Mouse (Mus musculus) colon, adult 2 months (tissue): Measurements from ENCODE around the gene Lrrc39. TPM values are rescaled to one million over a fixed set of nuclear protein-coding genes. Genes with fewer than 3 reads are reported as not detected.

ENCODE experiments used
- polyA plus RNA-seq: library from polyadenylated mRNA; depleted of rRNA; stranded (reverse); fragments of >200 nt; gene quantifications from 2 replicates; pipeline ENCODE4 v1.2.3, GENCODE M21; 2012; rRNA removed

The Lrrc39 gene
- 0.03 and 0.05 TPM in 2 replicates for polyA plus RNA-seq

DNA sequence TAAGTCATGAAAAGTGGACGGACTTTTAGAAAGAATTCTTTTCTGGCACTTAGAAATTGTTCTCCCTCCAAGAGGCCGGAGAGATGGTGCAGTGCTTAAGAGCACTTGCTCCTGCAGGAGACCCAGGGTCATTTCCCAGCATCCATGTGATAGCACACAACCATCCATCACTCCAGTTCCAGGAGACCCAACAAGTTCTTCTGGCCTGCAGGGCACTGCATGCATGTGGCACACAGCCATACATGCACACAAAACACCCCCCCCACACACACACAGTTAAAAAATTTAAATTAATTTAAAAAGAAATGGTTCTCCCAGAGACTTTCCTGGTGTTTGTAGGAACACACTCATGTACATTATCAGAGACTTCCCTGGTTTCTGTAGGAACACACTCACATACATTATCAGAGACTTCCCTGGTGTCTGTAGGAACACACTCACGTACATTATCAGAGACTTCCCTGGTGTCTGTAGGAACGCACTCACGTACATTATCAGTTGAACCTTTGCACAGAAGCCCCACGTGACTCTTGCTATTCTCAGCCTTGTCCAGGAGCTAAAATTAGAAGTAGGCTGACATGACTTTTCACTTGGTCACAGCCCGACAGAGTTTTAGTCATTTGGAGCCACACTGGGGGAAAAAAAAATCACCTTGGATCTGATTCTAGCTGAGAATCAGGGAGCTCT is at the start of gene Lrrc39:
TSS of gene Lrrc39 (plus strand) at position 566 of the 687 bp plus-strand sequence.

DNA sequence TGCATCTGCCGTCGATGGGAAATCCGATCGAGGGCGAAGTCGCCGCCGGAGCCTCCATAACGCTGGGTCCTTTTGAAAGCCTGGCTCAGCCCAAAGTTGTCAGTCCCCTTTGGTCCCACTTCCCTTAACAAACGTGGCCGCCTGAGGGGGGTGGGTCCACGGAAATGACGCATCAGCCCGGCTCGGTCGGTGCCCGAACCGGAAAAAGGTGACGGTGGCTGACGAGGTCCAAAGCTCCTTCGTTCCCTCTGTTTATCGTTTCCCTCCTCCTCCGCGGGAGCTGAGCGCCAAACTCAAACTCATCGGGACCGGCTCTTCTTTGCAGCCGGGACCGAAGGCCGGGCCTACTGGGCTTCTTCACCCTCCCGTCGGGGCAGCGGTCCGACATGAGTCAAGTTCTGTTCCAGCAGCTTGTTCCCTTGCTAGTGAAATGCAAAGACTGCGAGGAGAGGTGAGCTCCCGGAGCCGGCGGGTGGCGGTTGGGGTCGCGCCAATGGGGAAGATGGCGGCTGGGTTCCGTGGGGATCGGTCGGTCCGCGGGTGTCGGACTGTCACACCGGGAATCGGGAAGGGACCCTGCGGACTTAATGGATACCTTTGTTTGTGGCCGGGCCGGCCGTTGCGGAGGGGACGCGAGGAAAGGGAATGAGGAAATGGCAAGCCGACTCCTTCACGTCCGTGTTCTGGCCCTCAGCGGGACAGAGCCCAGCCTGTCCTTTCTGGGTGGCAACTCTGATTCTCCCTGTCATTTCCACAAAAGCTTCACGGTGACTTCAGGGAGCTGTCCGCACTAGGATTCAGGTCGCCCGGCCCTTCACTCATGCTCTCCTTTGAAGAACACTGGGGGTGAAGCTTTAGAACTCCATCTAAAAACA is 32.2 kb downstream of the Lrrc39 start, which contains the start of gene Sass6:
TSS of gene Sass6 (plus strand) at position 255 of the 875 bp plus-strand sequence.

DNA sequence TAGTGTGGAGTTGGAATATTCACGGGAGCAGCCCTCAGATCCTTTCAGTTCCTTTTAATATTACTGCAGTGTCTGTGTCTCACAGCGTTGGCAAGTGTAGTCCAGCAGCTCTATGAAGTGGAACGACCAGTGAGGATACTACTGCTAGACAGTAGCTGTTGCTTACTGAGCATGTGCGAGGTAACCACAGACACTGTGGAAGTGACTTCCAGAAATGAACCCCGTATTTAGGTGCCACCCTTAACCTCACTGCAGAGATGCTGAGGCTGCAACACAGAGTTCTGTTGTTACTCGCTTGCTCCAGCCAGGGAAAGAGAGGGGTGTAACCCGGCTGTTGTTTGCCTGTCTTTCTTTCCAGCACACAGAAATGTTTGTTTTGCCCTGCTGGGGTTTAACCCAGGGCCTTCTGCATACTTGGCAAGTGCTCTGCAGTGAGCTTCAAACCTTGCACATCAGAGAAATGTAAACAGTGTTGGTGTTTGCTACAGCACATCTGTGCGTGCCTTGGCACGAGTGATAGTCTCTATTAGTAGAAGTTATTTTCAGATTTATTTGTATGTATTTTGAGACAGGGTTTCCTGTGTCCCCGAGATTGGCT is 51.6 kb downstream of the Lrrc39 start, which contains the start of gene Trmt13:
TSS of gene Trmt13 (minus strand) at position 293 of the 598 bp plus-strand sequence.

Other genes starting within 250 kb of the Lrrc39 start
- gene Cdc14a, start 138.9 kb upstream of the Lrrc39 start, polyA plus RNA-seq: 14.8 and 17.9 TPM in 2 replicates
- 52.4 and 58.0 TPM in 2 replicates for gene Rtca, start 54.8 kb upstream of the Lrrc39 start, polyA plus RNA-seq
- 3.4 and 5.1 TPM in 2 replicates for gene Dbt, start 49.9 kb upstream of the Lrrc39 start, polyA plus RNA-seq
- gene Sass6, start 32.0 kb downstream of the Lrrc39 start, polyA plus RNA-seq: 0.78 and 1.00 TPM in 2 replicates
- 2.9 and 3.1 TPM in 2 replicates for gene Trmt13, start 51.6 kb downstream of the Lrrc39 start, polyA plus RNA-seq
- gene Mfsd14a, start 99.7 kb downstream of the Lrrc39 start, polyA plus RNA-seq: 14.0 and 14.3 TPM in 2 replicates
- gene Gm43191, start 118.3 kb downstream of the Lrrc39 start, polyA plus RNA-seq: not detected in 2 replicates
- 28.7 and 37.7 TPM in 2 replicates for gene Slc35a3, start 149.9 kb downstream of the Lrrc39 start, polyA plus RNA-seq
- 5.9 and 6.3 TPM in 2 replicates for gene Agl, start 245.2 kb downstream of the Lrrc39 start, polyA plus RNA-seq